Mouse (Mus musculus) olfactory bulb, adult 2 months (tissue): ENCODE measurements at regions not wholly inside any gene's neighbourhood (a gene's known extent, or its start where the extent isn't known, plus 50 kb on each side); places are given as distances from the start of the nearest gene placed in this dataset.

Source experiments
- H3K27ac ChIP-seq: fragments of 200-500 bp; 2 replicates; pipeline ENCODE4 v1.5.1; 2012; ENCODE audit warnings: low read depth, low read length; ENCODE audit not compliant: insufficient read depth
- H3K4me1 ChIP-seq: fragments of 200-500 bp; 2 replicates; pipeline ENCODE4 v1.6.1; 2012; ENCODE audit warnings: low read length; ENCODE audit not compliant: control insufficient read depth, insufficient read depth
- H3K4me3 ChIP-seq: fragments of 200-500 bp; 2 replicates; pipeline ENCODE4 v1.5.1; 2012; ENCODE audit warnings: mild to moderate bottlenecking, low read depth, low read length, moderate library complexity; ENCODE audit not compliant: insufficient read depth
- CTCF ChIP-seq: fragments of 200-500 bp; IDR thresholded peaks from 2 replicates; pipeline ENCODE4 v1.5.1; 2012; ENCODE audit warnings: low read depth, mild to moderate bottlenecking, low read length, moderate library complexity; ENCODE audit not compliant: insufficient read depth
- POLR2A ChIP-seq: fragments of 200-500 bp; IDR thresholded peaks from 2 replicates; pipeline ENCODE4 v1.6.1; 2012; ENCODE audit warnings: mild to moderate bottlenecking, low read depth, low read length, moderate library complexity; ENCODE audit not compliant: insufficient read depth
- WGBS: fragments of 180-500 bp; shearing (Covaris S2); methylation state at CpG from one replicate; pipeline ENCODE4 v1.1.7; 2018; 5-methylcytosine and 5-hydroxymethylcytosine counted together

DNA sequence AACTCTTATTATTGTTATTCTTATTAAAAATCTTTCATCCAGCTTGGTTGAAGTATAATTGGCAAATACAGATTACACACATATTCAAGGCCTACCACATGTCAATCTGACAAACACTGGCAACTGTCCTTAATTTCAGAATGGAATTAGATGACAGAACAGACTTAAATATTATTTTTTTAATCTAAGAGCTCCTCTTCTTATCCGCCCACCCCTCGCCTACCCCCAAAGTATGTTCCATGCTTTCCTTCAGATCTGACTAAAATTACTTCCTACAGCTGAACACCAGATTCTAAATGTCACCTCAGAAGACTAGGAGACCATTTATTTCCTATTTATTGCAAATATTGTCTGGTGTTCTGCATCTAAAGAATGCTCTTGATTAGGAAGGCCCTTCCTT is 370.0 kb downstream of the Zfp536 start:
- TF ChIP-seq POLR2A (no peak), CTCF (no peak)

DNA sequence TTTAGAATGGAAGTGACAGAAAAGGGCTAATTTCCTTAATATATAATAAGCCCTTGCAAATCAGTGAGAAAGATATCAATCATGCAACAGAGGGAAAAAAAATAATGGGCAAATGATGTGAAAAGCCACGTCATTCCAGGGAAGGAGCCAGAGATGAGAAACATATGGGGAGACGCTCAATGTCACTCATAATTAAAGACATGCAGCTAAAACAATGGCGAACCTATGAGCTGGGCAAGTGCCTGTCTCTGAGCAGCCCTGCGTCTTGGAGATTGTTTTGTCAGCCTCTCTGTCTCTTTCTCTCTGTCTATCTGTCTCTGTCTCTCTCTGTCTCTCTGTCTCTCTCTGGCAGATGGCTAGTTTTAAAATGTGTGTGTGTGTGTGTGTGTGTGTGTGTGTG is 360.1 kb downstream of the Zfp536 start:
- no peak overlapping the region for H3K27ac ChIP-seq
- no peak overlapping the region for H3K4me3 ChIP-seq
- TF ChIP-seq POLR2A (no peak), CTCF (no peak)
- WGBS, result 69% methylated on average over 4 of the region's 4 CpGs
- no peaks in the 10 kb centered on the region for H3K4me1 ChIP-seq

More for the DNA sequence above, 370.0 kb downstream of the Zfp536 start:
- WGBS, result 94% methylated on average over 2 of the region's 2 CpGs
- 0 out of 2 replicates have a peak, but pooled peaks cover 3% of the 10 kb centered on the region for H3K4me1 ChIP-seq
- H3K27ac ChIP-seq, result no peak overlapping the region
- H3K4me3 ChIP-seq, result no peak overlapping the region

DNA sequence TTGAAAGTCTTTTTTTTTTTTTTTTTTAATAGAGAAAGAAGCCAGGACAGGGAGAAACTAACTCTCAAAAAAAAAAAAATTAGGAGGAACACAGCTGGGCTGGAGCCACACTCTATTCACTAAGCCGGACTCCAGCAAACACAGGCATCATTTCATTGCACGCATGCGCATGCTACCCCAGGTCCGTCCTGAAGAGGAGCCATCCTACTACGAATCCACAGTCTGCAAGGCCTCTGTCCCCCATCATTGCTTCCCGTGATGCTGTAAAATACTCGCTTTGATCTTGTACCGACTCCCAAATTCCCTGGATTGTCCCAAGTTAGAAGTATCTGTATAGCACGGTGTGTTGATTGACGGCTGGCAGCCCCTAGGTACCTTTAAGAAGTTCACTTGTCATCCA is 351.7 kb downstream of the Zfp536 start:
- no peak overlapping the region for H3K27ac ChIP-seq
- 87% methylated on average over 10 of the region's 10 CpGs for WGBS
- no peak for TF ChIP-seq POLR2A
- TF ChIP-seq CTCF, result no peak
- no peaks in the 10 kb centered on the region for H3K4me1 ChIP-seq
- no peak overlapping the region for H3K4me3 ChIP-seq
